Mouse (Mus musculus): Measurements from ENCODE around the gene Olfr736. TPM values are rescaled to one million over a fixed set of nuclear protein-coding genes. Genes with fewer than 3 reads are reported as not detected.

Olfr736 gene
- polyA plus RNA-seq (2015; fragmentation: Nextera tagmentation; extraction: Ambion mirVana) = not detected in 2 replicates

DNA sequence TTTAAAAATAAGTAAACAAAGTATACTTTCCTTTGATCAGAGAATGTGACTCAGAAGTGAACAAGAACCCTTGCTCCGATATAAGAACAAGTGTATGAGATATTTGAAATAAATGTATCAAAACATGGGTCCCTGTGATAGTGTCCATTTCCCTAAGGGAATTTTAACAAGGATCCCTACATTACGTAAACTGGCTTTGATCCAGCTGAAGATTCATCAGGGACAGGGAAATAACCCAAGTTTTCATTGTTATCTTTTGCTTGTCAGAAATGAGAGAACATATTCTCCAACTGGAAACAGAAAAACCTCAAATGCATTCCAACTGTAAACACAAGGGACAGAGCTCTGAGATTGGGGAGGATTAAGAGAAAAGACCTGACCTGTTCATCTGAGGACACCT, at the start of gene Olfr736:
Gene Olfr736 (plus strand): TSS at position 301 of the 400 bp plus-strand sequence.
- H3K9ac ChIP-seq (ENCODE audit: low read depth, low read length) = no peak within 1 kb of the TSS
- H3K4me2 ChIP-seq (ENCODE audit: low read length) = no peak within 1 kb of the TSS
- H3K27me3 ChIP-seq (ENCODE audit: insufficient read depth, low read length) = no peaks in the 10 kb centered on the region
- H3K27ac ChIP-seq = no peak within 1 kb of the TSS
- 83% methylated on average over 2 of the region's 2 CpGs for WGBS
- no peak for DNase-seq (ENCODE audit: low spot score)
- H3K4me1 ChIP-seq (replicated peaks; ENCODE audit: insufficient read depth, low read length) = no peaks in the 10 kb centered on the region
- no peak for TF ChIP-seq CTCF (IDR thresholded peaks at IDR 0.05; ENCODE audit: low read depth)
- no peaks in the 10 kb centered on the region for H3K9me3 ChIP-seq (replicated peaks; ENCODE audit: low read length)
- H3K36me3 ChIP-seq (ENCODE audit: insufficient read depth, low read length) = no peaks in the 10 kb centered on the region
- ATAC-seq (replicated peaks; ENCODE audit: low FRiP score, low read depth) = no peak
- H3K4me3 ChIP-seq (replicated peaks; ENCODE audit: low read depth, low read length) = no peak within 1 kb of the TSS

DNA sequence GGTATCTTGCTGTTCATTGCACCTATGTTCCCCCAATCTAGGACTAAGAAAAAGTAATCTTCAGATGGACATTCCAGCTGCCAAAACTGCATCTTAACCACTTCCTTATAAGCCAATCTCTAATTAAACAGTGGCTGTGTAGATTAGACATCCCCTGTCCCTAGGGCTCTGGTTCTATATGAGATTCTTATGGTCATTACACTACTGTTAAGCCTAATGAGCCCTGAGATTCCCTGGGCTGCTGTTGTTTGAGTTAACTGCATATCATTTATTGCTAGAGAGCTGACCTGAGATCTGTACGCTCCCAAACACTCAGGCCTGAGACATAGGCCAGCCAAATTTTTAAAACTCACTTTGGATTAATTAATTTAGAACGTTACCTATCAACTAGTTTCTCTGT, 32.2 kb upstream of the Olfr736 start, which contains the start of gene Olfr735:
Gene Olfr735 (minus strand): TSS at position 77 of the 400 bp plus-strand sequence.
- H3K27ac ChIP-seq = no peak within 1 kb of the TSS
- no peak within 1 kb of the TSS for H3K4me2 ChIP-seq (ENCODE audit: low read length)
- H3K4me3 ChIP-seq (replicated peaks; ENCODE audit: low read depth, low read length) = no peak within 1 kb of the TSS
- no peak within 1 kb of the TSS for H3K9ac ChIP-seq (ENCODE audit: low read depth, low read length)
- WGBS = 84% methylated on average over 2 of the region's 2 CpGs
- no peaks in the 10 kb centered on the region for H3K4me1 ChIP-seq (replicated peaks; ENCODE audit: insufficient read depth, low read length)
- H3K27me3 ChIP-seq (ENCODE audit: insufficient read depth, low read length) = no peaks in the 10 kb centered on the region
- no peaks in the 10 kb centered on the region for H3K36me3 ChIP-seq (ENCODE audit: insufficient read depth, low read length)
- no peak for TF ChIP-seq CTCF (IDR thresholded peaks at IDR 0.05; ENCODE audit: low read depth)
- ATAC-seq (replicated peaks; ENCODE audit: low FRiP score, low read depth) = no peak
- DNase-seq (ENCODE audit: low spot score) = no peak
- H3K9me3 ChIP-seq (replicated peaks; ENCODE audit: low read length) = no peaks in the 10 kb centered on the region

- ATAC-seq (replicated peaks; ENCODE audit: low FRiP score, low read depth) (peak; percentile 59; the same call in 1 of the 2 replicates), DNase-seq (ENCODE audit: low spot score) (no peak)
- TF ChIP-seq CTCF (IDR thresholded peaks at IDR 0.05; ENCODE audit: low read depth) = peak; percentile 66
- no peaks in the 10 kb centered on the region for H3K9me3 ChIP-seq (replicated peaks; ENCODE audit: low read length)
- H3K36me3 ChIP-seq (ENCODE audit: insufficient read depth, low read length) = no peaks in the 10 kb centered on the region
- H3K4me1 ChIP-seq (replicated peaks; ENCODE audit: insufficient read depth, low read length) = no peaks in the 10 kb centered on the region
- no peak overlapping the region for H3K27ac ChIP-seq
- no peak overlapping the region for H3K9ac ChIP-seq (ENCODE audit: low read depth, low read length)
- H3K27me3 ChIP-seq (ENCODE audit: insufficient read depth, low read length) = no peaks in the 10 kb centered on the region
- no peak overlapping the region for H3K4me3 ChIP-seq (replicated peaks; ENCODE audit: low read depth, low read length)
- 37% methylated on average over 3 of the region's 3 CpGs for WGBS
- no peak overlapping the region for H3K4me2 ChIP-seq (ENCODE audit: low read length)
Observed at GRCm38 (mm10) chr14:50352438-50352837, 28.5 kb upstream of the Olfr736 start.

- no peak overlapping the region for H3K9ac ChIP-seq (ENCODE audit: low read depth, low read length)
- no peak overlapping the region for H3K4me2 ChIP-seq (ENCODE audit: low read length)
- no peak for DNase-seq (ENCODE audit: low spot score)
- H3K27me3 ChIP-seq (ENCODE audit: insufficient read depth, low read length) = no peaks in the 10 kb centered on the region
- no peak for ATAC-seq (replicated peaks; ENCODE audit: low FRiP score, low read depth)
- H3K4me3 ChIP-seq (replicated peaks; ENCODE audit: low read depth, low read length) = no peak overlapping the region
- no peaks in the 10 kb centered on the region for H3K4me1 ChIP-seq (replicated peaks; ENCODE audit: insufficient read depth, low read length)
- no peaks in the 10 kb centered on the region for H3K9me3 ChIP-seq (replicated peaks; ENCODE audit: low read length)
- 79% methylated on average over 2 of the region's 2 CpGs for WGBS
- no peak for TF ChIP-seq CTCF (IDR thresholded peaks at IDR 0.05; ENCODE audit: low read depth)
- no peaks in the 10 kb centered on the region for H3K36me3 ChIP-seq (ENCODE audit: insufficient read depth, low read length)
- H3K27ac ChIP-seq = no peak overlapping the region
Observed at GRCm38 (mm10) chr14:50356725-50357124, 24.2 kb upstream of the Olfr736 start.

DNA sequence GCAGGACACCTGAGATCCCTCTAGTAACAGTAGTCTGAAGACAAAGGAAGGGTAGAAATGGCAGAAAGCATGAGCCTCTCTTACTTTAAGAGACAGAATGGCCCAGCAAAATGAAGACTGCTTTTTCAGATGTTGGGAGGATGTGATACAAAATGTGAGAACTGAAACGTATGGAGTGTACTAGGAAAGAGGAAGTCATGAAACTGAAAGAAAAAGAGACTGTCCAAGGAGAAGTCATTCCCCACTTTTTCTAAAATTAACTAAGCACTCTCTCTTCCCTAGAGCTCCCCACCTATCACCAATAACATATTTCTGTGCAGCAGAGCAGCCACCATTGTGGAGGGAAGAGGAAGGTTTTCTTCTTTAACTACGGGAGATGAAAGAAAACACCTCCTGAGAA, 23.4 kb upstream of the Olfr736 start, which contains the start of gene Tlr11:
Gene Tlr11 (plus strand): TSS at position 322 of the 400 bp plus-strand sequence.
- 68% methylated on average over 2 of the region's 2 CpGs for WGBS
- no peak for DNase-seq (ENCODE audit: low spot score)
- no peak for ATAC-seq (replicated peaks; ENCODE audit: low FRiP score, low read depth)

DNA sequence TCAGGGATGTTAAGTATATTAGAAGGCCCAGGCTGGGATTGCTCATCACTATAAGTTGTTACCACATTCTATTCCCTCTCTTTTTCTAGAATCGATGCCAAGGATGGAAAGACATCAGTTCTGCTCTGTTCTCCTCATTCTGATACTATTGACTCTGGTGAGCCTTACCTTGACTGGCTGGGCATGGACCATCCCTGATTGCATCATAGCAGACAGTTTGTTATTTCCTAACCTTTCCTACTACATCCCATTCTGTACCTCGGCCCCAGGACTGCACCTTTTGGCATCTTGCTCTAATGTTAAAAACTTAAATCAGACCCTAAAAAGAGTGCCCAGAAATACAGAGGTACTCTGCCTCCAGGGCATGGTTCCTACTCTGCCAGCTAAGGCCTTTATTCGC, 20.5 kb upstream of the Olfr736 start:
- no peaks in the 10 kb centered on the region for H3K9me3 ChIP-seq (replicated peaks; ENCODE audit: low read length)
- WGBS = 84% methylated on average over 3 of the region's 3 CpGs
- no peaks in the 10 kb centered on the region for H3K4me1 ChIP-seq (replicated peaks; ENCODE audit: insufficient read depth, low read length)
- H3K36me3 ChIP-seq (ENCODE audit: insufficient read depth, low read length) = no peaks in the 10 kb centered on the region
- no peak for DNase-seq (ENCODE audit: low spot score)
- no peak for TF ChIP-seq CTCF (IDR thresholded peaks at IDR 0.05; ENCODE audit: low read depth)
- H3K27me3 ChIP-seq (ENCODE audit: insufficient read depth, low read length) = no peaks in the 10 kb centered on the region
- no peak for ATAC-seq (replicated peaks; ENCODE audit: low FRiP score, low read depth)
- no peak overlapping the region for H3K9ac ChIP-seq (ENCODE audit: low read depth, low read length)
- H3K27ac ChIP-seq = no peak overlapping the region
- no peak overlapping the region for H3K4me2 ChIP-seq (ENCODE audit: low read length)
- H3K4me3 ChIP-seq (replicated peaks; ENCODE audit: low read depth, low read length) = no peak overlapping the region

More for the DNA sequence above, 23.4 kb upstream of the Olfr736 start, which contains the start of gene Tlr11:
- Histone ChIP-seq H3K4me1 (replicated peaks; ENCODE audit: insufficient read depth, low read length) (no peaks in the 10 kb centered on the region), H3K36me3 (ENCODE audit: insufficient read depth, low read length) (no peaks in the 10 kb centered on the region), H3K9ac (ENCODE audit: low read depth, low read length) (no peak within 1 kb of the TSS), H3K27me3 (ENCODE audit: insufficient read depth, low read length) (no peaks in the 10 kb centered on the region), H3K4me3 (replicated peaks; ENCODE audit: low read depth, low read length) (no peak within 1 kb of the TSS), H3K27ac (no peak within 1 kb of the TSS), H3K9me3 (replicated peaks; ENCODE audit: low read length) (no peaks in the 10 kb centered on the region), H3K4me2 (ENCODE audit: low read length) (no peak within 1 kb of the TSS)
- TF ChIP-seq CTCF (IDR thresholded peaks at IDR 0.05; ENCODE audit: low read depth) = no peak

DNA sequence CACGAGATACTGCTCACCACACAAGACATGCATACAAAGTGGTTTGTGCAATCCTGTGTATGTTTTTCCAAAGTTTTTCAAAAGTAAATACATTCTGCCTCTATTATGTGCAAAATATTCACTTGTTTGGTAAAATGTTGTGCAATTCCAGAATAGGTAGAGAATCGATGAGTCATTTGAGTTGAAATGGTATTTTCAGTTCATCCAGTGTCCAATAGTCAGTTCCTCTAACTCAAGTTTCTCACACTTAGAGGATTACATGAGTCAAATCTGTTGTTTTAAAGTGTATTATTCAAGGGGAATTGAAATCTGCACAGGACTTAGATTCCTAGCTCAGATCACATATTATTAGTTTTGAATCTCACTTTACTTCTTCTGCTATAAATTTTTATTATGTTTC, 17.4 kb upstream of the Olfr736 start:
- 79% methylated on average over 2 of the region's 2 CpGs for WGBS
- Histone ChIP-seq H3K4me1 (replicated peaks; ENCODE audit: insufficient read depth, low read length) (no peaks in the 10 kb centered on the region), H3K4me2 (ENCODE audit: low read length) (no peak overlapping the region), H3K9me3 (replicated peaks; ENCODE audit: low read length) (no peaks in the 10 kb centered on the region), H3K27me3 (ENCODE audit: insufficient read depth, low read length) (no peaks in the 10 kb centered on the region), H3K27ac (no peak overlapping the region), H3K36me3 (ENCODE audit: insufficient read depth, low read length) (no peaks in the 10 kb centered on the region), H3K9ac (ENCODE audit: low read depth, low read length) (no peak overlapping the region), H3K4me3 (replicated peaks; ENCODE audit: low read depth, low read length) (no peak overlapping the region)
- TF ChIP-seq CTCF (IDR thresholded peaks at IDR 0.05; ENCODE audit: low read depth) = no peak
- DNase-seq (ENCODE audit: low spot score) (no peak), ATAC-seq (replicated peaks; ENCODE audit: low FRiP score, low read depth) (no peak)
